Mouse (Mus musculus) neural tube, embryonic 13.5 days (tissue): ENCODE data around the gene Arl4c. TPM values are rescaled to one million over a fixed set of nuclear protein-coding genes. Genes with fewer than 3 reads are reported as not detected.
A peak's percentile ranks its signal among the peaks of the same experiment; 100 is the strongest.

Experiments
- ATAC-seq: fragments of 200-750 bp; cut with Nextera tagmentation; 2 replicates; pipeline ENCODE4 v1.8.0; 2017; ENCODE audit warnings: low read depth, mild to moderate bottlenecking, moderate TSS enrichment, moderate library complexity
- H3K27ac ChIP-seq: fragments of 300-500 bp; sonication (generic); replicated peaks from 2 replicates; pipeline ENCODE4 v1.5.1; 2015; ENCODE audit warnings: moderate library complexity, mild to moderate bottlenecking, inconsistent platforms
- H3K27me3 ChIP-seq: fragments of 300-500 bp; sonication (generic); 2 replicates; pipeline ENCODE4 v1.6.1; 2015; ENCODE audit warnings: mild to moderate bottlenecking, inconsistent platforms
- H3K36me3 ChIP-seq: fragments of 300-500 bp; sonication (generic); 2 replicates; pipeline ENCODE4 v1.6.1; 2015; ENCODE audit warnings: mild to moderate bottlenecking, inconsistent platforms
- H3K4me1 ChIP-seq: fragments of 300-500 bp; sonication (generic); replicated peaks from 2 replicates; pipeline ENCODE4 v1.6.1; 2015; ENCODE audit warnings: inconsistent platforms
- H3K4me2 ChIP-seq: fragments of 300-500 bp; sonication (generic); 2 replicates; pipeline ENCODE4 v1.6.1; 2015; ENCODE audit warnings: inconsistent platforms, mild to moderate bottlenecking, moderate library complexity
- H3K4me3 ChIP-seq: fragments of 300-500 bp; sonication (generic); 2 replicates; pipeline ENCODE4 v1.5.1; 2015; ENCODE audit warnings: mild to moderate bottlenecking, inconsistent platforms
- H3K9ac ChIP-seq: fragments of 300-500 bp; sonication (generic); 2 replicates; pipeline ENCODE4 v1.6.1; 2015; ENCODE audit warnings: moderate library complexity, mild to moderate bottlenecking, inconsistent platforms
- H3K9me3 ChIP-seq: fragments of 300-500 bp; sonication (generic); 2 replicates; pipeline ENCODE4 v1.6.1; 2016; ENCODE audit warnings: inconsistent platforms
- WGBS: fragments of 180-500 bp; shearing (Covaris S2); methylation state at CpG from one replicate; pipeline ENCODE4 v1.1.7; 2015; 5-methylcytosine and 5-hydroxymethylcytosine counted together
- polyA plus RNA-seq: library from polyadenylated mRNA; unstranded; fragments of >200 nt; fragmentation: Nextera tagmentation; extraction: Ambion mirVana; gene quantifications from 2 replicates; pipeline ENCODE4 v1.2.1, GENCODE M21; 2015

Arl4c gene
- polyA plus RNA-seq, 1 experiment from 2014 or later: 39.2 TPM

DNA sequence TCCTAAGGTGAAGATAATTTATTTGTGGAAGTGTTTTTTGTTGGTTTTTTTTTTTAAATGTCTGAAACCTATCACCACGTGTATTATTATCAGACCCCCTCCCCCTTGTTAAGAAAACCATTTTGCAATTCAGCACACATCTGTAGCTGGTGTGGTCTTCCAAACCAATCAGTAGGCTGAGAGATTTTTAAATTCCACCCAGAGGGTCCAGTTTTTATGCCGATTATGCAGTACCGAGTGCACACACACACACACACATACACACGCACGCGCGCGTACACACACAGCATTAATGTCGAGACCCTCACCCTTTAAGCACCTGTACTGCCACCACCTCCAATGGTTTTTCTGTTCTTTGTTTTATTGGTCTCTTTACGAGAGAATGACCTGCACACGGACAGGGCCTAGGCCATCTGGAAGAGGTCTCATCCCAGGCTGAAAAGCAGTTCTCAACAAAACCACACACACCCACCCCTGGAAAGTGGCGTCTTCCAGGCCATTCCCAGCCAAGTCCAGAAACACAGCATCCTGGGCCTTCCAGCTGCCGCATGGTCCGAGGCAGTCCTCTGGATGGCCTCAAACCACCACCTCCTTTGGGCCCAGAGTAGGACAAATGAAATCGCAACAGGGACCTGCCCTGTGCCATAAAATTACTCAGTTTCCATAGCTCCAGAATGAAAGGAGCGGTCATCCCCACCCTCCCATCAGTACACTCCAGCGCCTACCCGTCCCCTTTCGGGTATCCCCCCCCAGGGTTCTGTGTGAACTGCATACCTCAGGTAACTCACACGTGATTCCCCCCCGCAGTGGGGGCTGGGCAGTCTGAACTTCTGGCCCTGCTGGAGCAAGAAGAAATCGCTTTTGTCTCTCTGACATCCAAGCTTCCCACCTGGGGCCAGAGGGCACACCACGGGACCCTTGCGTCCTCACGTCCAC lies 1.9 kb downstream of the Arl4c start:
- Histone ChIP-seq H3K36me3 (peaks cover 17% of the 10 kb centered on the region), H3K9me3 (no peaks in the 10 kb centered on the region), H3K9ac (peak overlapping the region; percentile 91), H3K4me2 (peak overlapping the region; percentile 73), H3K27ac (peak overlapping the region; percentile 99), H3K4me1 (peaks cover 22% of the 10 kb centered on the region), H3K4me3 (peak overlapping the region; percentile 94), H3K27me3 (no peaks in the 10 kb centered on the region)
- peak; percentile 34 for ATAC-seq
- under 1% methylated on average over 25 of the region's 25 CpGs for WGBS

DNA sequence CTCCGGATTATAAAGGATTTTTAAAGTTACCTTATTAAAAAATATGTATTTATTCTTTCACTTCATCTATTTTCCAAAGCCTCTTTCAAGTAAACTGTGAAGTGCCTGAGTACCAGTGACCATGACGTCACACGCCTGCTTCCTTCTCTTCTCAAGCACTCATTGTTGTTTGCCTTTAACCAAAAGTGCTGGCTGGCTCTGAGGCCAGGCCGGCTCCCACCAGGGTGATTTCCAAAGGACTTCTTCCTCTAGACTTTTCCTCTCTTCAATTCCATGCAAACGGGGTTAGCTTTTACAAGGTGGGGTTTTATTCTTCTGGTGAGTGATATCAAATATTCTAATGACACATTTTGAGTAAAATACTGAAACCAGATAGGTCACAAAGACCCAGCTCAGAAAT lies 2.6 kb downstream of the Arl4c start:
- Histone ChIP-seq H3K4me1 (peaks cover 22% of the 10 kb centered on the region), H3K4me3 (peak overlapping the region; percentile 94), H3K27ac (peak overlapping the region; percentile 99), H3K27me3 (no peaks in the 10 kb centered on the region), H3K9me3 (no peaks in the 10 kb centered on the region), H3K36me3 (peaks cover 20% of the 10 kb centered on the region), H3K4me2 (peak overlapping the region; percentile 73), H3K9ac (peak overlapping the region; percentile 91)
- WGBS: 6% methylated on average over 5 of the region's 5 CpGs
- ATAC-seq: no peak

DNA sequence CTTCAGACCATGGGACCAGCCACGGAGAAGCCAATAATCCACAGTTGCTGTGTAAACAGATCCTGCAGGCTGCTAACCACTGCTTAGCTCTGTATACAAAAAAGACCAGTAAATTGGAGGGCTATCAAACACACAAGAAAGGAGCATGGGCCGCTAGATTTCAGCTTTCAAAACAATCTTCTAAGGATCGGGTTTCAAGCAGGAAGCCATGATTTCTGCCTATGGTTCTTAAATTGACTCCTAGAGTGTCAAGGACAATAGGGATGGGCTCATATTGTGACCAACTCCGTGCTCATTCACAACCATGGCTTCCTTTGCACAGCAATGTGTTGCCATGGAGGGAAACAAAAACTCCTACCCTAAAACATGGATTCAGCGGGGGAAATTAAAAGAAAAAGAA lies 3.1 kb downstream of the Arl4c start:
- H3K4me3 ChIP-seq: peak overlapping the region; percentile 94
- peaks cover 22% of the 10 kb centered on the region for H3K4me1 ChIP-seq
- WGBS: 3% methylated on average over 5 of the region's 5 CpGs
- H3K27me3 ChIP-seq: no peaks in the 10 kb centered on the region
- ATAC-seq: no peak
- no peaks in the 10 kb centered on the region for H3K9me3 ChIP-seq
- H3K27ac ChIP-seq: peak overlapping the region; percentile 99
- peak overlapping the region; percentile 73 for H3K4me2 ChIP-seq
- peak overlapping the region; percentile 91 for H3K9ac ChIP-seq
- H3K36me3 ChIP-seq: peaks cover 22% of the 10 kb centered on the region

DNA sequence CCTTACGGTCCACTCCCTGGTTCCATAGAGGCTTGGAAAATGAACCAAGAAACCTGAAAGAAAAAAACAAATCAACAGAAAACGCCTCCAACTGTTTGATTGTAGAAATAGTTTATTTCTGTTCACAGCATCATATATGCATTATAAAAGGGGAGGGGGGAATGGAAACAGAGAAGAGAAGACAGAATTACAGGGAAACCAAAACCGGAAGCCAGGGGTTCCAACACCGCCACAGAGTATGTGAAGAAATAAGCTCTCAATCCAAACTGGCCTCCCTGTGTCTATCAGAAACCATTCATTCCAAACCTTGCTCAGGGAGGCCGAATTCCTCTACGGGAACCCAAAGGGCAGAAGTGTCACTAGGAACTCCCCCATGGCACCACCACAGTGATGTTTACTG lies 3.9 kb downstream of the Arl4c start:
- Histone ChIP-seq H3K36me3 (peaks cover 22% of the 10 kb centered on the region), H3K4me2 (peak overlapping the region; percentile 73), H3K4me3 (peak overlapping the region; percentile 94), H3K9me3 (no peaks in the 10 kb centered on the region), H3K4me1 (peaks cover 22% of the 10 kb centered on the region), H3K27ac (no peak overlapping the region), H3K9ac (peak overlapping the region; percentile 91), H3K27me3 (no peaks in the 10 kb centered on the region)
- ATAC-seq: no peak
- 86% methylated on average over 6 of the region's 6 CpGs for whole genome bisulfite sequencing

DNA sequence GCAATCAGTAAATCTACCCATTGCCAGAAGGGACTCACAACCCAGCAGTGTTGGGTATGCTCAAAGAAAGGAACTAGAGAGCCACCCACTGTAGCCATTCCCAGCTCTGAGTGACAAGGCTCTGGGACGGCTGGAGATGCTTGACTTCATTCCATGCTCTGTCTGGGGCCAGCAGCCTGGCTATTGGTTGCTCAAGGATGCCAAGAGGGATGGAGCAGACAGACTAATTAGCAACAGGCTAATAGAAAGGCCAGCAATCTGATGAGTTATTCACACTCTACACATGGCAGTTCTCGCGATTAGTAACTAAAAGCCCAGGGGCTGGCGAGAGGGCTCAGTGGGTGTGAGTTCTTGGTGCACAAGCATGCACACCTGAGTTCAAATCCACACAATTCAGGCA lies 5.6 kb downstream of the Arl4c start:
- H3K27ac ChIP-seq: no peak overlapping the region
- no peak overlapping the region for H3K4me3 ChIP-seq
- H3K4me1 ChIP-seq: peaks cover 16% of the 10 kb centered on the region
- no peaks in the 10 kb centered on the region for H3K27me3 ChIP-seq
- 72% methylated on average over 4 of the region's 4 CpGs for WGBS
- no peak overlapping the region for H3K9ac ChIP-seq
- H3K4me2 ChIP-seq: no peak overlapping the region
- ATAC-seq: no peak
- H3K36me3 ChIP-seq: peaks cover 22% of the 10 kb centered on the region
- no peaks in the 10 kb centered on the region for H3K9me3 ChIP-seq

DNA sequence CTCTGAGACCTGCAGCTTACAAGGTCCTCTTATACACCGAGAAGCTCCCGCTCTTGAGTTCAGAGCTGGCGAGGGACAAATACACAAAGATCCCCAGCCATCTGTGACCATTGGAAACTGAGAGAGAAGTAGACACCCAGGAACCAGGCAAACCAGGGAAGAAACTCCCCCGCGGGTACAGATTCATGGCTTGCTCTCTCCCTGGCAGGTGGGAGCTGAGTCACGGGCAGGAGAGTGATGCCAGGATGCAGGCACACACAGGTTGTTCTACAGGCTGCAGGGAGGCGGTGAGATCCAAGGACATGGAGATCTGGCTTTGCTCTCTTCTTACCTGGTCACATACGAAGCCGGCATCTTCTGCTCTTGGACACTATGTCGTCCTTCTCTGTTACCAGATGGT lies 7.7 kb downstream of the Arl4c start:
- no peak overlapping the region for H3K4me3 ChIP-seq
- no peak overlapping the region for H3K4me2 ChIP-seq
- H3K4me1 ChIP-seq: peaks cover 16% of the 10 kb centered on the region
- H3K27me3 ChIP-seq: no peaks in the 10 kb centered on the region
- 95% methylated on average over 10 of the region's 10 CpGs for WGBS
- H3K9ac ChIP-seq: no peak overlapping the region
- no peak for ATAC-seq
- H3K9me3 ChIP-seq: no peaks in the 10 kb centered on the region
- H3K27ac ChIP-seq: no peak overlapping the region
- H3K36me3 ChIP-seq: peaks cover 22% of the 10 kb centered on the region

DNA sequence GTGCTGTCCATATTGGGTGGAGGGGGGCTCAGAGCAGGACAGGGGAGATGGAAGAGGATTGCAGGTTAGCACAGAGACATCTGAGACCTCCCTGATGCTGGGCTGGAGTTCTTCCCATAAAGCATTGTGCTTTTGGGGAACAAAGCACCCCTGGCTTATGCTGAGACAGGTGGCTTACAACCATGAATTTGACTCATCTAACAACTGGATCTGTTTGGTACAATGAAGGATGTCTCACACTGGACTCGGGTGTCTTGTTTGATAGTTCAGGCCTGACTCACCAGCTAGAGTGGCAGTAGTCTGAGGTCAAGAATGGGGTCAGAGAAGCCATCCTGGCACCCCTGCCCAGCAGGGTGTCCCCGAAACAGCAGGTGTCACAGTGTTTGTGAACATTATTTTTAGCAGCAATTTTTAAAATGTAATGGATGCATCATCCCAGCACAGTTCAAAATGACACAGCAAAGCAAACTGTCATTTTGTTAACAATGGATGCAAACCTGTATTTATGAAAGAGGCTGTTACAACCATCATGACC lies 9.7 kb downstream of the Arl4c start:
- H3K27ac ChIP-seq: no peak overlapping the region
- WGBS: 76% methylated on average over 2 of the region's 2 CpGs
- H3K4me3 ChIP-seq: no peak overlapping the region
- peaks cover 15% of the 10 kb centered on the region for H3K36me3 ChIP-seq
- H3K9me3 ChIP-seq: no peaks in the 10 kb centered on the region
- peaks cover 4% of the 10 kb centered on the region for H3K4me1 ChIP-seq
- no peaks in the 10 kb centered on the region for H3K27me3 ChIP-seq
- no peak overlapping the region for H3K9ac ChIP-seq
- no peak overlapping the region for H3K4me2 ChIP-seq
- no peak for ATAC-seq

DNA sequence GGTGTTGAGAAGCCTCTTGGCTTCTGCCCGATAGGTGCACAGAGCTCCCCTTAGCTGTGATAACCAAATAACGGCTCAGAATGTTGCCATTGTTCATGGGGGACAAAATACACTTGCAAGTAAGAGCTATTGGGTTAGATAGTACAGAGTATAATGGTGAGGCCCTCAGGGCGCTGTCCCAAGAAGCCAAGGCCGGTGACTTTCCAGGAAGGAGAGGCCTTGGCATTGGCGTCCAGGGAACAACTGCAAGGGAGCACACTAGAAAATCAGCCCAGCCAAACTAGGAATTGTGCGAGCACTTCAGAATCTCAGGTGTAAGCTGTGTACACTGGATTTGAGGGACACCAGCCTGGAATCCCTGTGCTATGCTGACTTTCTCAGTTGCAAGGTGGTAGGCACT lies 11.4 kb downstream of the Arl4c start:
- no peaks in the 10 kb centered on the region for H3K4me1 ChIP-seq
- no peaks in the 10 kb centered on the region for H3K27me3 ChIP-seq
- H3K9me3 ChIP-seq: no peaks in the 10 kb centered on the region
- peaks cover 5% of the 10 kb centered on the region; the same call in 1 of the 2 replicates for H3K36me3 ChIP-seq
- 88% methylated on average over 6 of the region's 6 CpGs for WGBS
- H3K27ac ChIP-seq: no peak overlapping the region
- H3K4me3 ChIP-seq: no peak overlapping the region
- no peak for ATAC-seq
- H3K9ac ChIP-seq: no peak overlapping the region
- no peak overlapping the region for H3K4me2 ChIP-seq

DNA sequence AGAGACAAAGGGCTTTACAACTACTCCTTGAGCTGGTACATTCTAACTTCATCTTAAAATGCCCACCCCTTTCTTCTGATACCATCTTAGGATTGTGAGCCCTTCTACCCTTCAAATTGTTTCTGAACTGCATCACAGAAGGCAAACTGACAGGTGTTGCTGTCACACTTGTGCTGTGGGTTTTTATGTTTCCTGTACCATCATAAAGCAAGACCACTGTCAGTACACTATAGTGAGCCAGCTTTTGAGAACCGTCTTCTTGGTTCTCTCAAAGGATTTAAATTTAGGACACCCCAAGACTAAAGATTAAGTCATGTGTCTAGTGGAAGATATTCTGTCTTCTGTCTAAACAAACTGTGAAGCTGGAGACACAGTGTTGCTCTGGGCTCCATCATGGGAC lies 17.3 kb downstream of the Arl4c start:
- no peak overlapping the region for H3K9ac ChIP-seq
- H3K36me3 ChIP-seq: no peaks in the 10 kb centered on the region
- H3K4me1 ChIP-seq: no peaks in the 10 kb centered on the region
- no peak overlapping the region for H3K27ac ChIP-seq
- 88% methylated on average over 1 of the region's 1 CpGs for WGBS
- no peaks in the 10 kb centered on the region for H3K9me3 ChIP-seq
- no peak overlapping the region for H3K4me2 ChIP-seq
- no peak for ATAC-seq
- no peaks in the 10 kb centered on the region for H3K27me3 ChIP-seq
- no peak overlapping the region for H3K4me3 ChIP-seq

DNA sequence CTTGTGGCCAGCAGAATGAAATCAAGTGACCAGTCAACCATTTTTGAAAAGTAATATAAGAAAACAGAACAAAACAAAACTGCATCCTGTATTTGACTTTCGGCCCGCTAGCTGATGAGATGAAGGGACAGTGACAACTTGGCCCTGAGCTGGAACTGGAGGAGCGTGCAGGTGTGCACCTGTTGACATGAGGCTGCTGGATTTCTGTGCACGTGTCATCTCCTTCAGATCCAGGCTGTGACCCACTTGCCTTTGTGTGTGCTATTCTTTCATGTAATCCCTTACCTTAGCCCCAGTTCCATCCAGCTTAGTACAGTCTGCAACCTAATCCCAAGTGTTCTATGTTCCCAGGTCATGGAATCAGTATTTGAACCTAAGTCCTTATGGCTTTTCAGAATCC lies 20.4 kb downstream of the Arl4c start:
- Histone ChIP-seq H3K4me3 (no peak overlapping the region), H3K36me3 (no peaks in the 10 kb centered on the region), H3K4me1 (0 out of 2 replicates have a peak, but pooled peaks cover 4% of the 10 kb centered on the region), H3K4me2 (no peak overlapping the region), H3K9me3 (no peaks in the 10 kb centered on the region), H3K27ac (no peak overlapping the region), H3K27me3 (no peaks in the 10 kb centered on the region), H3K9ac (no peak overlapping the region)
- no peak for ATAC-seq
- WGBS: 88% methylated on average over 4 of the region's 4 CpGs

DNA sequence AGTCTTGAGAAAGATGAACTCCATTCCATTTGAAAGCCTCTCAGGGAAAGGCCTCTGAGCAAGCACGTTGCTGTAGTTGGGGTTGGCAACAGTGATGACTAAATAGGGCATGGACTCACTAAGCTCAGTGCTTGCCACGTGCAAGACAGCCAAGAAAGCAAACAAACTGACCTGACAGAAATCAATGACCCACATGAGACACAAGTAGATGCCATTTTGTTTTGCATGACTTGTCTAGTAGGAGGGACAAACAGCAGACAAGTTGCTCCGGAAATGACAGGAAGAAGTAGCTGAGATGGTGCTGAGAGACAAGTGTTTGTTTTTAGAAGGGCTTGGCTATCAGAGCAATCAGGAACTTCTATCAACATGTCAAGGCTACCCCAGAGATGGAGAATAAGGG lies 21.2 kb downstream of the Arl4c start:
- no peaks in the 10 kb centered on the region for H3K36me3 ChIP-seq
- WGBS: 79% methylated on average over 3 of the region's 3 CpGs
- no peak for ATAC-seq
- H3K9me3 ChIP-seq: no peaks in the 10 kb centered on the region
- no peaks in the 10 kb centered on the region for H3K27me3 ChIP-seq
- no peak overlapping the region for H3K4me3 ChIP-seq
- no peak overlapping the region for H3K27ac ChIP-seq
- 0 out of 2 replicates have a peak, but pooled peaks cover 4% of the 10 kb centered on the region for H3K4me1 ChIP-seq
- no peak overlapping the region for H3K9ac ChIP-seq
- no peak overlapping the region for H3K4me2 ChIP-seq

DNA sequence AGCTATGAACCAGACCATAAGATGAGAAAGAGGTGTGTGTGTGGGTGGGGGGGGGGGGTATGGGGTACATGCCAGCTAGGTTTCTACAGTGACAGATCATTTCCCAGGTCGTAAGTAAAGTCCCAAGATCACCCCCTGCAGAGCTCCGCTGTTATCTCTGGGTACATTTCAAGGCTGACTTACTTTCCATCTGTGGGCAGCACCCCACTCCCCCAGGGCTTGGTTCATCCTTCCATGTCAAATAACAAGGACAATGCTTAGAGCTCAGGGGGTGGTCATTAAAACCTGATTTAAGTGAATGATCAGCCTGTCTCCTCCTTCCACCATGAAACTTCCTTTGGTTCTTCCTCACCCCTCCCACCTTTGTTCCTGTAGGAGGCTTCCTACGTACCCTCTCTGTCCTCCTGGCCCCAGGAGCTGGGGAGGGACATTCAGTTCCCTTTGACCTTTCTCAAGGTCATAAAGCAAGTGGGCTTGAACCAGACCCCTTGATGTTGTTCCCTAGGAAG lies 23.7 kb downstream of the Arl4c start:
- H3K4me1 ChIP-seq: 0 out of 2 replicates have a peak, but pooled peaks cover 4% of the 10 kb centered on the region
- H3K4me2 ChIP-seq: no peak overlapping the region
- H3K27ac ChIP-seq: no peak overlapping the region
- H3K9me3 ChIP-seq: no peaks in the 10 kb centered on the region
- H3K9ac ChIP-seq: no peak overlapping the region
- no peak for ATAC-seq
- no peaks in the 10 kb centered on the region for H3K36me3 ChIP-seq
- no peaks in the 10 kb centered on the region for H3K27me3 ChIP-seq
- 25% methylated on average over 3 of the region's 3 CpGs for WGBS
- no peak overlapping the region for H3K4me3 ChIP-seq
